Mouse (Mus musculus): ENCODE data around the gene Ppp1r11. TPM values are rescaled to one million over a fixed set of nuclear protein-coding genes. Genes with fewer than 3 reads are reported as not detected.

Ppp1r11 gene
- polyA plus RNA-seq, 1 experiment from 2014 or later, result 78.5 TPM

DNA sequence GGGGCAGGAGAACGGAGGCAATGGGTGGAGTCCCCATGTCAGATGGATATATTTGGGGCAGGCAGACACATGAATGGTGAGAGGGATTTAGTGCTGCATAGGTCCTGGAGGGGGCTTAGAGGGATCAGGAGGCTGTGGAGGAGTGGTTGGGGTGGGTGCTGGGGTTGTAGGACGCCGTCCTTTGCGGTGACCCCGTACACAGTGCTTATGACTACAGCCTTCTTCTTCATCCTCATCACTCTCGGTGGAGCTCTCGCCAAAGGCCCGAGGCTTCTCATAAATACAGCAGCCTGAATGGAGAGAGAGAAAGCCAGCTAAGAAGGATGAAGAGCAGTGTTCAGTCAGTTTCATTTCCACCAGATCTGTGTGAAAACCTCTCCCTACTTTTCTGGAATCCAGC, 2.3 kb downstream of the Ppp1r11 start:
- peaks cover 42% of the 10 kb centered on the region for H3K27me3 ChIP-seq (replicated peaks; ENCODE audit: control insufficient read depth, insufficient read depth, low read length)
- DNase-seq (ENCODE audit: low spot score), result no peak
- H3K36me3 ChIP-seq (ENCODE audit: control insufficient read depth, insufficient read depth, low read length), result peaks cover 7% of the 10 kb centered on the region; the same call in 1 of the 2 replicates
- no peak overlapping the region for H3K4me2 ChIP-seq
- no peak for ATAC-seq (replicated peaks; ENCODE audit: low FRiP score)
- no peaks in the 10 kb centered on the region for H3K9me3 ChIP-seq (ENCODE audit: control insufficient read depth, low read length)
- H3K4me1 ChIP-seq (replicated peaks; ENCODE audit: control insufficient read depth, insufficient read depth, low read length), result no peaks in the 10 kb centered on the region
- 90% methylated on average over 8 of the region's 8 CpGs for WGBS
- no peak overlapping the region for H3K4me3 ChIP-seq (ENCODE audit: low read depth, low read length)
- no peak overlapping the region for H3K27ac ChIP-seq (ENCODE audit: low read depth, low read length)
- H3K9ac ChIP-seq (ENCODE audit: low read depth, low read length), result no peak overlapping the region

DNA sequence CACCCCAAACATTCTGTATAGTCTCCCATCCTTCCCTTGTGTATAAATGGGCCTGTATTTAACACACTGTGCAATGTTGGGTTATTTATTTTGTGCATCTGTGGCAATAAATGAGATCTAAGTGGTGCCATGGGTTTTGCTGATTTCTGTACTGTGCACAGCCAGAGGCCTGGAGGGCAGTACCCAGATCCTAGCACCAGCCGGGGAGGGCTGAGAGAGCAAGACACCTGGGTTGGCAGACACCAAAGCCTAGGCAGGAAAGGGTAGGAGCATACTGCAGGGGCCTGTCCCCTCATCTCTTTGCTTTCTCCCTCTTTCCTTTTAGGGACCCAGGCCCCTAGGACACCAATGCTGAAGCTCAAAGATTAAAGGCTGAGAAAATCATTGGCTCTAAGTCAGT, 3.3 kb downstream of the Ppp1r11 start:
- no peak for DNase-seq (ENCODE audit: low spot score)
- Histone ChIP-seq H3K4me3 (ENCODE audit: low read depth, low read length) (no peak overlapping the region), H3K36me3 (ENCODE audit: control insufficient read depth, insufficient read depth, low read length) (peaks cover 7% of the 10 kb centered on the region; the same call in 1 of the 2 replicates), H3K27me3 (replicated peaks; ENCODE audit: control insufficient read depth, insufficient read depth, low read length) (peaks cover 52% of the 10 kb centered on the region), H3K27ac (ENCODE audit: low read depth, low read length) (no peak overlapping the region), H3K9me3 (ENCODE audit: control insufficient read depth, low read length) (no peaks in the 10 kb centered on the region), H3K9ac (ENCODE audit: low read depth, low read length) (no peak overlapping the region), H3K4me2 (no peak overlapping the region), H3K4me1 (replicated peaks; ENCODE audit: control insufficient read depth, insufficient read depth, low read length) (no peaks in the 10 kb centered on the region)
- 84% methylated on average over 1 of the region's 1 CpGs for WGBS
- no peak for ATAC-seq (replicated peaks; ENCODE audit: low FRiP score)

DNA sequence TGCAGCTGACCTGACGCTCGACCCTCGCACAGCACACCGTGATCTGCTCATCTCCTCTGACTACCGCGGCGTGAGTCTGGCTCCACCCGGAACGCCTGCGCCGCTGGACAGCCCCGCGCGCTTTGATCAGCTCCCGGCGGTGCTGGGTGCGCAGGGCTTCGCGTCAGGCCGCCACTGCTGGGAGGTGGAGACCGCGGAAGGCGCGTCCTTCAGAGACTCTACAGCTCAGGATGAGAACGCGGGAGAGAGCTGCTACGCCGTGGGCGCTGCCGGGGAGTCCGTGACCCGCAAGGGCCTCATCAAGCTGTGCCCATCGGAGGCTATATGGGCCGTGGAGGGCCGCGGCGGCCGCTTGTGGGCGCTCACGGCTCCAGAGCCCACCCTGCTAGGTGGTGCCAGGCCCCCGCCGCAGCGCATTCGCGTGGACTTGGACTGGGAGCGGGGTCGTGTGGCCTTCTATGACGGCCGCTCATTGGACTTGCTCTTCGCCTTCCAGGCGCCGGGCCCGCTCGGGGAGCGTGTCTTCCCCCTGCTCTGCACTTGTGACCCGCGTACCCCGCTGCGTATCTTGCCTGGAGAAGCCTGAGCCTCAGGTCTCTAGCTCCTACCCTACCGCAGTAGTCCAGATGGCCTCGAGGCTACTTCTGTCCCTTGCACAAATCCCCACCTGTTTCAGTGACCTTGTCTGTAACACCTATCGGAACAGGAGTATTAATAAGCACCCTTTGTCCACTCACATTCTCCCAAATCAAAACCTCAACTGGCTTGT, 4.3 kb downstream of the Ppp1r11 start:
- Histone ChIP-seq H3K36me3 (ENCODE audit: control insufficient read depth, insufficient read depth, low read length) (peaks cover 7% of the 10 kb centered on the region; the same call in 1 of the 2 replicates), H3K27ac (ENCODE audit: low read depth, low read length) (no peak overlapping the region), H3K27me3 (replicated peaks; ENCODE audit: control insufficient read depth, insufficient read depth, low read length) (peaks cover 63% of the 10 kb centered on the region), H3K4me1 (replicated peaks; ENCODE audit: control insufficient read depth, insufficient read depth, low read length) (0 out of 2 replicates have a peak, but pooled peaks cover 4% of the 10 kb centered on the region), H3K9ac (ENCODE audit: low read depth, low read length) (peak overlapping the region; percentile 44; the same call in 1 of the 2 replicates), H3K4me3 (ENCODE audit: low read depth, low read length) (peak overlapping the region; percentile 40), H3K9me3 (ENCODE audit: control insufficient read depth, low read length) (no peaks in the 10 kb centered on the region), H3K4me2 (peak overlapping the region; percentile 68)
- DNase-seq (ENCODE audit: low spot score) (peak; percentile 62), ATAC-seq (replicated peaks; ENCODE audit: low FRiP score) (no peak)
- 1% methylated on average over 62 of the region's 62 CpGs for WGBS

DNA sequence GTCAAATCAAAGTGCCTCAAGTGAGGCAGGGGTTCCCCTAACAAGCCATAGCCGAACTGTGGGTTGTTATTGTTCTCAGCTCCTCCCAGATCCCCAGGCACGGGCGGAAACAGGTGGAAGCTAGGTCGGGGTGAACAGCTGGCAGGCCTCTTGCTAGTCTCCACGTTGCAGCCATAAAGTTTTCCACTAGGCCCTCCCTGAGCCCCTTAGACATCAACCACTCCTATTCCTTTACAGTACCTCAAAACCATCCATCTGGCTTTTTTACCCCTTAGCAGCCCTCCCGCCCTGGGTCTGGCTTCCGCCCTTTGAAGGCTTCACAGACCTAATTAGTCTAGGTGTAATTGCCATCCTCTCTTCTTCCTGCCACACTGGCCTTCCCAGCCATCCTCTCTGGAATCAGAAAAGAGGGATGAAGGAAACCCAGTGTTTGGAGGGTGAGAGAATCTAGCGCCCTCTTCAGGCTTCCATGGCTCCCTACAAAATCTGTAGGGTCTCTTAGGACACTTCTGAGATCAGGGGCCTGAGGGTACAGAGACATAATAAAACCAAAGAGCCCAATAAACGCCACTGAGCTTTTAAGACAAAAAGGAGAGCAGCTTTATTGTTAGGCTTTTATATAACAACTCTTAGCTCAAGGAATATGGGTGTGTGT, 7.3 kb downstream of the Ppp1r11 start:
- Histone ChIP-seq H3K4me2 (no peak overlapping the region), H3K9ac (ENCODE audit: low read depth, low read length) (no peak overlapping the region), H3K4me3 (ENCODE audit: low read depth, low read length) (no peak overlapping the region), H3K9me3 (ENCODE audit: control insufficient read depth, low read length) (no peaks in the 10 kb centered on the region), H3K36me3 (ENCODE audit: control insufficient read depth, insufficient read depth, low read length) (peaks cover 6% of the 10 kb centered on the region; the same call in 1 of the 2 replicates), H3K27me3 (replicated peaks; ENCODE audit: control insufficient read depth, insufficient read depth, low read length) (peaks cover 83% of the 10 kb centered on the region), H3K27ac (ENCODE audit: low read depth, low read length) (no peak overlapping the region), H3K4me1 (replicated peaks; ENCODE audit: control insufficient read depth, insufficient read depth, low read length) (0 out of 2 replicates have a peak, but pooled peaks cover 4% of the 10 kb centered on the region)
- DNase-seq (ENCODE audit: low spot score) (no peak), ATAC-seq (replicated peaks; ENCODE audit: low FRiP score) (no peak)
- WGBS, result 23% methylated on average over 9 of the region's 9 CpGs

DNA sequence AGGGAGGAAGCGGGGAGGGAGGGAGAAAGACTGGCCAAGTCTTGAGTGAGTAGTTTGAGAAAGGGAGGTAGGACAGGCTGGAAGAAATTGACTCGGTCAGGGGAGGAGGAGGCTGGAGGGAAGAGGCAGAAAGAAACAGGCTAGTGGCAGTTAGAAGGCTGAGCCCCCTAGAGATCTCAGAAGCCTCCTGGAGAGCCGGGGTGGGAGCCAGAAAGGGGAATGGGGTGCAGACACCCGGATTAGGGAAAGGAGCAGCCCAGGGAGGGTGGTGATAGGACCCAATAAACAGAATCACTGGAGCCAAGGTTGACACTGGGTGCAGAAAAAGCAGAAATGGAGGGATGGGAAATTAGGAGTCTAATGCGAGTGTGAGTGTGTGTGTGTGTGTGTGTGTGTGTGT, 7.8 kb downstream of the Ppp1r11 start:
- Histone ChIP-seq H3K27me3 (replicated peaks; ENCODE audit: control insufficient read depth, insufficient read depth, low read length) (peaks cover 84% of the 10 kb centered on the region), H3K36me3 (ENCODE audit: control insufficient read depth, insufficient read depth, low read length) (peaks cover under 1% of the 10 kb centered on the region; the same call in 1 of the 2 replicates), H3K4me2 (no peak overlapping the region), H3K4me3 (ENCODE audit: low read depth, low read length) (no peak overlapping the region), H3K9ac (ENCODE audit: low read depth, low read length) (no peak overlapping the region), H3K9me3 (ENCODE audit: control insufficient read depth, low read length) (no peaks in the 10 kb centered on the region), H3K4me1 (replicated peaks; ENCODE audit: control insufficient read depth, insufficient read depth, low read length) (0 out of 2 replicates have a peak, but pooled peaks cover 4% of the 10 kb centered on the region), H3K27ac (ENCODE audit: low read depth, low read length) (no peak overlapping the region)
- DNase-seq (ENCODE audit: low spot score) (no peak), ATAC-seq (replicated peaks; ENCODE audit: low FRiP score) (no peak)
- WGBS, result 21% methylated on average over 5 of the region's 5 CpGs

DNA sequence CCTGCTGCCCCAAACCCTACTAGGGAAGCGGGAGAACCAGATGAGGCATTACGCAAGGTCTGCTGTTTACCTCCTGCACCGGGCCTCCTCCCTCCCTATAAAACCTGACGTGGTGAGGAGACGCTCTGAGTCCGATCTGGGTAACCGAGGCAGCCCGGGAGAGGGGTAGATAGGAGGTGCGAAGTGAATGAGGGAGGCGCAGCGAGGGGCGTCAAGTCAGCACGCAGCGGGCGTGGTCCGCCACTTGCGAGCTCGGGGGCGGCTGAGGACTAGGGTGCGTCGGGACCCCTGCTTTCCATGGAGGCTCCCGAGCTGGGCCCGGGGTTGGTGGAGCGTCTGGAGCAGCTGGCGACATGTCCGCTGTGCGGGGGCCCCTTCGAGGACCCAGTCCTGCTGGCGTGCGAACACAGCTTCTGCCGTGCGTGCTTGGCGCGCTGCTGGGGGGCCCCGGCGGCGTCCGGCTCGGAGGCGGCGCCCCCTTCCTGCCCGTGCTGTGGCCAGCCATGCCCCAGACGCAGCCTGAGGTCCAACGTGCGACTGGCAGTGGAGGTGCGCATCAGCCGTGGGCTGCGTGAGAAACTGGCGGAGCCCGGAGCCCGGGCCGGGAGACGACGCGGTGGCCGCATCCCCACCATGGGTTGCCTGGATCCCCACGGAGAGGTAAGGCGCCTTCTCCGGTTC, 8.6 kb downstream of the Ppp1r11 start, which contains the start of gene Rnf39:
Gene Rnf39, plus strand, starts transcription at position 128 of the 681 bp plus-strand sequence.
- H3K36me3 ChIP-seq (ENCODE audit: control insufficient read depth, insufficient read depth, low read length), result no peaks in the 10 kb centered on the region
- H3K27ac ChIP-seq (ENCODE audit: low read depth, low read length), result no peak within 1 kb of the TSS
- WGBS, result 3% methylated on average over 59 of the region's 59 CpGs
- H3K4me2 ChIP-seq, result peak within 1 kb of the TSS; percentile 65
- no peak for DNase-seq (ENCODE audit: low spot score)
- H3K27me3 ChIP-seq (replicated peaks; ENCODE audit: control insufficient read depth, insufficient read depth, low read length), result peaks cover 79% of the 10 kb centered on the region
- H3K9ac ChIP-seq (ENCODE audit: low read depth, low read length), result no peak within 1 kb of the TSS
- H3K9me3 ChIP-seq (ENCODE audit: control insufficient read depth, low read length), result no peaks in the 10 kb centered on the region
- peak within 1 kb of the TSS; percentile 35 for H3K4me3 ChIP-seq (ENCODE audit: low read depth, low read length)
- no peak for ATAC-seq (replicated peaks; ENCODE audit: low FRiP score)
- 0 out of 2 replicates have a peak, but pooled peaks cover 4% of the 10 kb centered on the region for H3K4me1 ChIP-seq (replicated peaks; ENCODE audit: control insufficient read depth, insufficient read depth, low read length)

DNA sequence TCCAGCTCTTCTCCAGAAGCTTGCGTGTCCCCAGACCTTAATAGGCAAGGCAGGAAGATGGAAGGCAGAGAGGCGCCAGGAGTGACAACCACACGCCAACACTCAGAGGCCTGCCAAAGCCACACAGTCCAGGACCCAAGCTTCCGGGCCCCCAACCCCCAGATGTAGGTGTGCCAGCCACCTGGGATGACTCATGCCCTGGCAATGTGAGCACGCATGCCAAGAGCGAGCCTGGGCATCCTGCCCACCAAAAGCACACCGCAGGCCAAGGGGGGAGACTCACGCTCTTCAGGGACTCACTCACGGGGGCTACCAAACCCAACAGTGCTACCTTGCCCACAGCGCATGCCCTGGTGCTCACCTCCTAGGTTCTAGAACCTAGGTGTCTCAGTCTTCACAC, 9.2 kb downstream of the Ppp1r11 start:
- no peaks in the 10 kb centered on the region for H3K9me3 ChIP-seq (ENCODE audit: control insufficient read depth, low read length)
- WGBS, result 46% methylated on average over 10 of the region's 10 CpGs
- no peaks in the 10 kb centered on the region for H3K36me3 ChIP-seq (ENCODE audit: control insufficient read depth, insufficient read depth, low read length)
- no peak overlapping the region for H3K27ac ChIP-seq (ENCODE audit: low read depth, low read length)
- no peak for DNase-seq (ENCODE audit: low spot score)
- H3K4me3 ChIP-seq (ENCODE audit: low read depth, low read length), result peak overlapping the region; percentile 35
- no peak for ATAC-seq (replicated peaks; ENCODE audit: low FRiP score)
- 0 out of 2 replicates have a peak, but pooled peaks cover 4% of the 10 kb centered on the region for H3K4me1 ChIP-seq (replicated peaks; ENCODE audit: control insufficient read depth, insufficient read depth, low read length)
- H3K9ac ChIP-seq (ENCODE audit: low read depth, low read length), result no peak overlapping the region
- peaks cover 75% of the 10 kb centered on the region for H3K27me3 ChIP-seq (replicated peaks; ENCODE audit: control insufficient read depth, insufficient read depth, low read length)
- H3K4me2 ChIP-seq, result peak overlapping the region; percentile 65

DNA sequence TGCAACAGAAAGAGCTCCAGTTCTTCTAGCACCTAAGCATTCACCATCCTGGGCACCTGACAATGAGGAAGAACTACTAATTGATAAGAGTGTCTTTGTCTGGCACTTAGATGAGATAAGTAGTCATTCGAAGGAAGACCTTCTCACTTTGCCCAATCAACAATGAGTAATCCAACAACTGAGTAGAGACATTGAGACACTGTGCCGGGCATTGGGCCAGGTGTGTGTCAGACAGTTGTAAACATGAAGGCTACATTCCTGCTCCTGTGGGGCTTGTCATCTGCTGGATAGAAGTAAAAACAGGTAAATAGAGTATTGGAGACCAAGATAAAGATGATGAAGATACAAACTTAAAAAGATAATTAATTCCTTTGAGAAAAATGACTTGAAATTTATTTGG, 13.5 kb downstream of the Ppp1r11 start:
- H3K4me1 ChIP-seq (replicated peaks; ENCODE audit: control insufficient read depth, insufficient read depth, low read length), result 0 out of 2 replicates have a peak, but pooled peaks cover 3% of the 10 kb centered on the region
- H3K27me3 ChIP-seq (replicated peaks; ENCODE audit: control insufficient read depth, insufficient read depth, low read length), result peaks cover 32% of the 10 kb centered on the region
- H3K9ac ChIP-seq (ENCODE audit: low read depth, low read length), result no peak overlapping the region
- H3K36me3 ChIP-seq (ENCODE audit: control insufficient read depth, insufficient read depth, low read length), result no peaks in the 10 kb centered on the region
- no peak overlapping the region for H3K27ac ChIP-seq (ENCODE audit: low read depth, low read length)
- no peak overlapping the region for H3K4me3 ChIP-seq (ENCODE audit: low read depth, low read length)
- no peaks in the 10 kb centered on the region for H3K9me3 ChIP-seq (ENCODE audit: control insufficient read depth, low read length)
- H3K4me2 ChIP-seq, result no peak overlapping the region
- DNase-seq (ENCODE audit: low spot score), result no peak
- no peak for ATAC-seq (replicated peaks; ENCODE audit: low FRiP score)
- 62% methylated on average over 2 of the region's 2 CpGs for WGBS
